Mouse (Mus musculus) hematopoietic stem cell, adult 5-6 weeks (primary cell): ENCODE measurements at regions not wholly inside any gene's neighbourhood (a gene's known extent, or its start where the extent isn't known, plus 50 kb on each side); places are given as distances from the start of the nearest gene placed in this dataset.
A peak's percentile ranks its signal among the peaks of the same experiment; 100 is the strongest.

Experiments
- ATAC-seq, 2 experiments: fragments of 125-278 bp in 1 of 2; replicated peaks in 1 of 2; 2 replicates each; pipeline ENCODE4 v1.8.0; 2016 to 2017; ENCODE audit warnings: inconsistent platforms in 2 of 2, mild to moderate bottlenecking in 2 of 2, moderate number of reproducible peaks in 2 of 2, low read depth in 1 of 2, moderate TSS enrichment in 1 of 2; ENCODE audit not compliant: low FRiP score in 2 of 2, poor library complexity in 2 of 2, severe bottlenecking in 2 of 2, insufficient read depth in 1 of 2, low TSS enrichment in 1 of 2

DNA sequence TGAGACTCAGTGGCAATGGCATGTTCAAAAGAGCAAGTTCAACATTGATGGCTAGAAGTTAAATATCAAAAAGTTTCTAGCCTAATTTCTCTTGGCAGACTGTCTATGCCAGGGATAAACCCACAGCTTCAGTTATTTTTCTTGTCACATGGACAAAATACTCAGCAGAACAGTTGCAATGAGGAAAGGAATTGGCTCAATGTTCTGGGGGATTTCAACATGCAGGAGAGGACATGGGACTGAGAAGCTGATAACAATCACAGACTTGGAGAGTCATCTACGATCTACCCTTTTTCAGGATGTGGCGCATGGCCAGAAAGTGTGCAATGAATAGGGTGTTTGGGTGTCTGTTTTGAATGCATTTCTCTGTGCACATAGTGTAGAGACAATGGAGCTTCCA lies 389.9 kb downstream of the Rnd3 start:
- no peak for ATAC-seq

DNA sequence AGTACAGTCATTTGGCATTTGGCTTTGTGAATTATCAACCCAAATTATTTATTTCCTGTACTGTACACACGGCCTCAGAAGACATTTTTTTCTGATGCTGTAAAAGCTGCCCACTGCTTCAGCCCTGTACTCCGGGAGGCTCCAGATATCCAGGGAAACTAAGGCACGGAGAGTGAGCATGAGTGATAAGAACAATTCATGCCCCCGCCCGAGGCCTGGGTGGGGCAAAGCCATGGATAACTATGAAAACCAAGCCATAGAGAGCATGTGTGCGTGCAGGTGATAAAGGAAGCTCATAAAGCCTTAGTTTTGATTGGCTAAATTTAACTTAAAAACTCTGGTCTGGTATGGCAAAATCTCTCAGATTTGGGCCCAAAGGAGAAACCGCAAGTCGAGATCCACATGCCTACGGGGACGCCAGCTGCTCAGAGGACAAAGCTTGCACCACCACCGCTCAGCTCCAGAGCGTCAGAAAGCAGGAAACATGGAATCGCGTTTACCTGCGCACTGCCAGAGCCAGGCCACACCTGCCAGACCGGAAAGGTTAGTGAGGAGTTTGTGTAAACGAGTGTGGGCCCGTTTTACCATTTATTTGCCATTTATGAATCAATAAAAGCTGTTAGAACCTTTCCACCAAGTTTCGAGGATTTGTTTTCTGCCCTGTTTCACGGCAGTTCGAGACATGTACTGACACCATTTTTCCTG lies 390.9 kb downstream of the Rnd3 start:
- ATAC-seq, result no peak

DNA sequence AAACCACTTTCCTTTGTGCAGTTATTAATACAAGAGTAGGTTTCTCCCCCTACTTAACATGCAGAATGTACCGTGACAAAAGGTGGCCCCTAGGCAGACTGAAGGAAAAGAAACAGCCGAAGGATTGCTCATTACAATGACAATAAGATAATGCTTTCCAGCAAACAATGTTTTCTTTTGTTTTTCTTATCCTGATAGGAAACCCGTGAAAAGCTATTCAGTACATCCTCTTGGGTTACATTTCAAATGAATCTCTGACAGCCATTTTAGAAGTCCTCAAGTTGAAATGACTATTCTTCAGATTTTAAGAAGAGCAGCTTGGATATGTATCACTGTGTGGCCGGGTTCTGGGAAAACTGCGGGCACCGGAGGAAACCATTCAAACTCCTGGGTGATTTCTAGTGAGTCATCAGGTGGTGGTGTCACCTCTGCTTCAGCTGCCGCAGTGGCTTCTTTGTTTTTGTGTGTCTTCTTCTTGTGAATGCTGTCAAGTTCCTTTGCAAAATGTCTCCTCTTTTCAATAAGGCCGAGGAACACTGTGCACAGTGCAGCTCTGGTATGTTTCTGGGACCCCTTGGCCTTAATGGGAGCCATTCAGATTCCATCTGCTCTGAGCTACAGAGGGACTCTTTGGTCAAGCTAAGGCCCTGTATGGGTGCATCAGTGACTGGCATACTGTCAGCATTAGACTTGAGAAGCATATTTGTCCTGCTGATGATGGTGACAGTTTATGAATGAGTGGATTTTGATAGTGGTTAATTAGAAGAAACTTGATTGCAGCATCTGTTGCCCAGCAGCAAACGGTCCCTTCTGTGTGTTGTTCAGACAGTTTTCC lies 393.1 kb downstream of the Rnd3 start:
- no peak for ATAC-seq

DNA sequence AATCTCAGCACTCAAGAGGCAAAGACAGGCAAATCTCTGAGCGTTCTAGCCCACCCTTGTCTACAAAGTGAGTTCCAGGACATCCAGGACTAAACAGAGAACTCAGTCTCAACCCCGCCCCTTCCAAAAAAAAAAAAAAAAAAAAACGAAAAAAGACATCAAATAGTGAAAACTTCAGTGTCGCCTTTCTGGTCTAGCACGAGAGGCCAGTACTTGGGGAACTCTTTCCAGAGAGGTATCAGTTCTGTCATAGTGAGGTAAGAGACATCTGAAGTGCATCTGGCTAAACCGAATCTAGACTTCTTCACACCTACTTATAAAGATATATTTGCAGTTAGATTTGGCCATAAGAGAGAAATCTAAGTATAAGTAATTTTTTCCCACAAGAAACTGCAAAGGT lies 393.8 kb downstream of the Rnd3 start:
- ATAC-seq, result no peak

DNA sequence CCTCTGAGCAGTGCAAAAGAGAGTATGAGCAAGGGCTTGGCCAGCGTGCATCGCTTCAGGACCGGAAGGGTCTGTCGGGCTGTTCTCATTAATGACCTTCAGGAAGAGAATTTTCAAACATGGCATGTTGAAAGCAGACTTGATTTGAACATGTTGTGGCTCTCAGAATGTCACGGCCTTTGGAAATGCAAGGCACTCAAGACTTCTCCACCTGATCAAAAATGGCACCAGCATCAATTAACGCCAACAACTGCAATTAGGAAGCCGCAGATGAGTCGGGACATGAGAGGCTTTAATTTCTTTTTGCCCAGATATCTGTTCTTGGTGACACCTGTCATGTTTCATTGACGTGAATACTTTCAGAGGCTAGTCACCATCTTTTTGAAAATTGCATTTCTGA lies 396.5 kb downstream of the Rnd3 start:
- no peak for ATAC-seq

DNA sequence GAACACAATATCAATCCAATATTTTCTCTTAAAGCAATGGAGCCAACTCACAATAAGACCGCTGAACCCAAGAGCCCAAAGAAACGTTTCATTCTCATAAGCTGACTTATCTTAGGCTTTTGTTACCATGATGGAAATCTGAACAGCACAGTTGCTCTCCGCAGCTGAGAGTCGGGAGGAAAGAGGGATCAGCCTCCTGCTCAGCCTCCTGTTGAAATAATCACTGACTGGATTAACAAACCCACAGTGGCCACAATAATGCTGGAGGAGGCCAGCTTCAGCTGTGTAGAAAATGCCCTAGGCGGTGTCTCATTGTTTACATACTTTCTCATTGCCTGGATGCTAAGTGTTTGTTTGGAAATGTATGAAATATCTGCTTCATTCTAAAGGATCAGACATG lies 398.1 kb downstream of the Rnd3 start:
- ATAC-seq, result no peak

DNA sequence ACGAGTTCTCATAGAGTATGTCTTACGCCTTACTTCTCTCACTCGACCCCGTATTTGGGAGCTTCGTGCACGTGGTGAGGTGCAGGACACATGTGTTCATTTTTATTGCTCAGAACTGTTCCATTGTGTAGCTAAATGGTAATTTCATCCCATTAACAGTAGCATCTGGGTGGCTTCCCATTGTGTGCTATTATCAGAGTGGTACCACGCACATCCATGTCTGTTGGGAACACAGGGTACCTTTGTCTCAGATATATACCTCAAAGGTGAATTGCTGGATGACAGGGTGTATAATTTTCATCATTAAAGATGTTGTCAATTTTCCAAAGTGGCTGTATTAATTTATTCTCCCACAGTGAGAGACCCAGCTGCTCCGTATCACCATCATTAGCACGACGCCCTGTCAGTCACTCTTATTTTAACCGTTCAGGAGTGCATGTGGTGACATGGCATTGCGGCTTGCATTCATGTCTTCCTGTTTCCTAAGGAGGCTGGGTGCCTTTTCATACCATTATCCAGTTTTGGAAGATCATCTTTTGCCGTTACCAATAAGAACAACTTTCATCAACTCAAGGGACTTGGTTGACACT lies 404.2 kb downstream of the Rnd3 start:
- no peak for ATAC-seq

DNA sequence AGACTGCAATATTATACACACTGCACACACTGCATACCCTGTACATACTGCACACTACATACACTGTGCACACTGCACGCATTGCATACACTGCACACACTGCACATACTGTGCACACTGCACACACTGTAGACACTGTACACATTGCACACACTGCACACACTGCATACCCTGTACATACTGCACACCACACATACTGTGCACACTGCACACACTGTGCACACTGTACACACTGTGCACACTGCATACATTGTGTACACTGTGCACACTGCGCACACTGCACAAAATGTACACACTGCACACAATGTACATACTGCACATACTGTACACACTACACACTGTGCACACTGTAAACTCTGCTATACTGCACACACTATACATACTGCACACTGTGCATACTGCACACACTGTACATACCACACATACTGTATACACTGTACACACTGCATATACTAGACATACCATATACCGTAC lies 405.1 kb downstream of the Rnd3 start:
- no peak for ATAC-seq

DNA sequence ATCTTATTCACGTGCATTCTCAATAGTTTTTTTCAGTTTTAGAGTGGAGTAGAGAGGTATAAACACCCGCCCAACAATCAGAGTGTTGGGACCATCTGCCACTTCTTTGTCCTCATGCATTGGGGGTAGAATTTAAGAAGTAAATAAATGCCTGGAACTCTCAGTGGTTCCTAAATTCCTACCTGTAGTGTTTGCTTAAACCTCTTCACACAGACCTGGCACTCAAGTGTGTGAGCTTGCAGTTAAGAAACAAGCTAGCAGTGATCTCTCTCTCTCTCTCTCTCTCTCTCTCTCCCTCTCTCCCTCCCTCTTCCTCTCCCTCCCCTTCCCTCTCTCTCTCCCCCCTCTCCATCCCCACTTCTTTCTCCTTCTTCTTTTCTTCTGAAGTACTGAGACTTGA lies 406.5 kb downstream of the Rnd3 start:
- no peak for ATAC-seq

DNA sequence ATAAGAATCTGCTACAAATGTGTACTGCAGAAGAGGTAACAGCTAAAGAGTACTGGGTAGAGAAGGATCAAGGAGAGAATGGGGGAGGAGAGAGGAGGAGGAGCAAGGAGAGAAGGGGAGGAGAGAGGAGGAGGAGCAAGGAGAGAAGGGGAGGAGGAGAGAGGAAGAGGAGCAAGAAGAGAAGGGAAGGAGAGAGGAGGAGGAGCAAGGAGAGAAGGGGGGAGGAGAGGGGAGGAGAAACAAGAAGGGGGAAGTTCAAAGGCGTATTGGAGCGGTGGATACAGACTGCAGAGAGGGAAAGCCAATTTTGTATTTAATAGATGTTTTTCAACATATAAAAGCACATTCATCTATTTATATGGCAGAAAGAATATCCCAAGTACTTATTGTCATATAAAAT lies 407.6 kb downstream of the Rnd3 start:
- 0 out of 4 replicates have a peak, but pooled peaks of 1 of the 2 experiments have one; percentile 7 for ATAC-seq

DNA sequence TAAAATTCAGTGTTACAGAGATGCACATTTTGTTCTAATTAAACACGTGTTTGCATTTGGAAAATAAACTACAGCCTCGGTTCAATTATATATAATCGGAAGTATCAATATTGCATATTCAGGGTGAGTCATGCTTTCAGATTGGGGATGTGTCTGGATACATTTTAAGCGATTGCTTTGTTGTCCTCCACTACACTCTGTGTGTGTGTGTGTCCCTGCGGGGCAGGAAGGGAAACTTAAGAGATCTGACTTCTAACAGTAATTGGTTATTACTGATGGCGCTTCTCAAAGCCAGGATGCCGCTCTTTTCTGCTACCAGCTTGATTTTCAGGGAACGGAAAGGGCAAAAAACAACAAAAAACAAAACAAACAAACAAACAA lies 409.3 kb downstream of the Rnd3 start:
- ATAC-seq, result no peak

DNA sequence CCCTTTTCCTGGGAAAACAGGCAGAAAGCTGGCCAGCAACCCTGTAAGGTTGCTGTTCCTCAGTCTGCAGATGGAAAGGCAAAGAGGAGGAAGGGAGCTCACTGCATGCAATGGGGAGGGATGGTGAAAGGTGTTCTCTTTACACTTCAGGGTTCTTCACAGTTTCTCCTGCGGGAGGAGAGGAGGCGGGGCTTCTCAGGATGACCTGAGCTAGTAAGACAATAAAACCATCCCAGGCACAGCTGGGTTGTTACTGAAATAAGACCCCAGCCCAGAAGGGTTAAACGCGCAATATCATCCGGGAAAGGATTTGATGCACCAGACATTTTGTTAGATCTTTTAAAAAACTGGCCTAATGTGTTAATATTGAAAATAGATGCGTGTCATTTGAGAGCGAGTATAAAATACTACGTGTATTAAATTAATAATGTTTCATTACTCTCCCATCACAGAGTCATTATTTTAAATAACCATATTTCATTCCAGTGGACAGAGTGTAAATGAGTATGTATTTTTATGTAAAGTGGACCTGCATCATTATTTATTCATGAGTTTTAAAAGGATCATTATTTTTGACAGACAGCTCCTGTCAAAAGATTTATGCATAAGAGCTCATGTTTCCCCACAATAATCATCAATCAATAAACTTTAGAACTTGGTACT lies 409.8 kb downstream of the Rnd3 start:
- no peak for ATAC-seq

DNA sequence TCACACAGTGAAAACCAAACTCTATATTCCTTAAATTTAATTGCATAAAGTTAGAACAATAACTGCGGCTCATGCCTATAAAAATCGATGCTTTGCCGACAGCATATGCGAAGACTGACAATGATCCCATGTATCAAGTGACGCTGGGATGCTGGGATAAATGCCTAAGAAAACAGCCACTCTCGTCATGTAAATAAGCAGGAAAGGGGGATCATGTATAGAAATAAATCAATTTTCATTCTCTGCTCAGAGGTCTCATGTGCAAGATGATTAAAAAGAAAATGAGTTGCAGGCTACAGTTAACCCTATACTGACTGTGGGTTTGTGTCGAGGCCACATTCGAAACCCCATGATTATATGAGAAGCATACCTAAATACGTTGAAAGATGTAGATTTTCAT lies 411.2 kb downstream of the Rnd3 start:
- ATAC-seq, result no peak

DNA sequence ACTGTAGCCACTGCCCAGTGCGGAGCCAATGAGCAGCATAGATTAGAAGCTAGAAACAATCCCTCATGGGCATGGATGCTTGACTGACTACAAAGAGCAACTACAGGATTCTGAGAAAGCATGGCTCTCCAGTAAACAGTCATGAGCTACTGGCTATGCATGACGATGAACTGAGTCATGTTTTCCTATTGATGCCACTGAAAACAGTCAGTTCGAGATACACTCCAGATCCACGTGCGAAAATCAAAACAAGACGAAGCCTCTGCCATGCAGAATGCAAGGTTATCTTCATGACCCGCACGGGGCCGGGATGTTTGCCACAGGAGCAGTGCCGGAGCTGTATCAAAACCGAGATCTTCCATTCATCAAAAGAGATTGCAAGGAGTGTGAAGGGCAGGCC lies 413.9 kb downstream of the Rnd3 start:
- no peak for ATAC-seq

DNA sequence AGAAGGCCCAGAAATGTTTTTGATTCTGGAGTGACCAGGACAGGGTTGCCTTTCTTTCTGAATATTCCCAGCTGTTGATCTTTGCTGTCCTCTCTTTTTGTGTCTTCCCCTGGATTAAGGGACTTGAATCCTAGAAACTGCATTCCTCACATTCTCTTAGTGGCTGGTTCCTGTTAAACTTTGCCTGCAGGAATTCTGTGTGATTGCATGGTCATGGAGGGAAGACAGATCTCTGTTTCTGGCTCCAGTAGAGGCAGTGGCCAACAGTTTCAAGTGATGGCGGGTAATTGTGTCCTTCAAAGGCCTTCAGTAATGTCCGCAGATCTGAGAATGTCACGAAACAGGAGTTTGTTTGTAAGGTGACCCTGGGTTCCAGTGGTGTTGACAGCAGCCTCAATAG lies 410.1 kb upstream of the Mmadhc start:
- no peak for ATAC-seq

DNA sequence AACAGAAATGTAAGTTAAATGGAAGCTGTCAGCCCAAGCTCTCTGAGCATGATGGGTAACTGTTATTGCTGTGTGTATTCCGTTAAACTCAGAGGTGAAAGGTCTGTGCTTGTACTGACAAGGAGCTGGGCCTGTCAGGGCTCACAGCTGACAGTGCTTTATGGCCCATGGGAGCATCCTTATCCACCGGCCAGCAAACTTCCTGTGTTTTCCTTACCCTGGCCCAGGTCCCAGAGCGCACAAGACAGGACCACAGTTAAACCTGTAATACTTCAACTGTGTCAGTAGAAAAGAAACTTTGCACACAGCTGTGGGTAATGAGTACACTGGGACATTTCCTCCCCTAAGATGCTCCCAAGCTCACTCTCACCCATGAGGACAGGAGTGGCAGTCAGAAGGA lies 407.7 kb upstream of the Mmadhc start:
- ATAC-seq, result no peak

DNA sequence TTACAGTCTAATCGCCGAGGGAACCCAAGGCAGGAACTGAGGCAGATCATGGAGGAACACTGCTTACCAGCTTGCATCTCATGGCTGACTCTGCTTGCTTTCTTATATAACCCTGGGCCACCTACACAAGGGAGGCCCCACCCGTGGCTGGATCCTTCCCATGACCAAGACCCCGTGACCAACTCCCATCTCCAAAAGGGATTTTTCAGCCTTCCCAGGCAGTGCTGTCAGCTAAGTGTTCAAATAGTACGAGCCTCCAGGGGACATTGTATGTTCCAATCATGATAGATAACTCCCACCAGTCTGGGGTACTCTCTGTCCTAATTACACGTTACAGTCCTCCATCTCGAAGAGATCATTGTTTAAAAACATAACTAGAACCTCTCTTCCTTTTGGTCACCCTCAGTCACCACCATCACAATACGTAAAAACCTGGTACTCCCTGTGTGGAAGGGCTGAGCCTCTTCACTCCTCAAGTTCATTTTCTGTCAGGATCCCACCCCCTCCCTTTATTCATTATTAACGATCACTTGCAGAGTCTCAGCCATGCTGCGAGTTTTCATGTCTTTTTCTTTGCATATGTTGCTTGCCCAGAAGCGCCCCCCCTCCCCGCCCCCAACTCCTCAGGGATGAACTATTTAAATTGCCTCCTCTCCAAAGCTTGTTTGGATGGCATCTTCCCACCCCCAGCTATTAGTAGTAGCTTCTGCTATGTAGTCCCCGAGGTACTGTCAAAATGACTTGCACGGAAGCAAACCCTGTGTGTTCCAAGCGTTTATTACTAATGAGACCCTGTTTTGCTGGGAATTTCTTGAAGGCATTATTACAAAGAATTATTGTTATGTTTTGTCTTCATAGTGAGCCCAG lies 406.2 kb upstream of the Mmadhc start:
- ATAC-seq, result no peak
